Mouse (Mus musculus) spleen, adult 12 weeks (tissue): ENCODE data around the gene Gramd4.

Source experiments
- DNase-seq: peaks from one replicate; pipeline ENCODE4 v3.0.0; 2022; ENCODE audit warnings: low spot score

The Gramd4 gene

DNA sequence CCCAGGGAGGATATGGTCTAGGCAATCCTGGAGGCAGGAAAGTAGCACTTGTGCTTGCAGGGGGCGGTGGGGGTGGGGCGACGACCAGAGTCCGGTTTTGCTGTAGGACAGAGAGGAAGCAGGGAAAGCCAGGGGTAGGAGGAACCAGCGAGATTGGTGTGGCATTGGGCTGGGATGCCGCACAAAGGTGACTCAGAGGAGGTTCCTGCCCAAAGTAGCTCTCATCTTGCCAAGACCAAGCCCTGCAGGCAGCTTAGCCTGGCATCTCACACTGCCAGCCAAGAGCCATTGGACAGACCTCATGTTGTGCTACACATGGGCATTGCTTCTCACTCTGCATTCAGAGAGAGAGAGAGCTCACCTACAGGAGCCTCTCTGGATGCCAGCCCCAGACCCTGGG is at the start of gene Gramd4:
TSS of gene Gramd4 (plus strand) at position 283 of the 400 bp plus-strand sequence.
- DNase-seq, result no peak

DNA sequence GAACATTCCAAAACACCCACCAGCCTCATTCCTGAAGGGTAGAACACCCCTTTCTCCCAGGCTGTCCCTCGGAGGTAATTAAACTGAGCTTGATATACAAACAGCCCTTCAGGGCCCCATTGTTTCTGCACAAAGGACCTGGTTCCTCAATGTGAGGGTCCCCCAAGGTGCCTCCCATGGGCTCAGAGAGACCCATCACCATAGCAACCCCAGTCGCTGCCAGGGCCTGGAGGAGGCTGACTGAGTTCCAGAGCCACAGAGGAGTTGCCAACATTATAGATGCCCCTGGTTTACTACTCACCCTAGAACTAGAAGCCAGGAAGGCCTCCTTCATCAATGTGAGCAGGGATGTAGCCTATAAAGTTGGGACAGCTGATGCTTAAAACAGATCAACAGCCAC is 44.4 kb upstream of the Gramd4 start:
- no peak for DNase-seq

DNA sequence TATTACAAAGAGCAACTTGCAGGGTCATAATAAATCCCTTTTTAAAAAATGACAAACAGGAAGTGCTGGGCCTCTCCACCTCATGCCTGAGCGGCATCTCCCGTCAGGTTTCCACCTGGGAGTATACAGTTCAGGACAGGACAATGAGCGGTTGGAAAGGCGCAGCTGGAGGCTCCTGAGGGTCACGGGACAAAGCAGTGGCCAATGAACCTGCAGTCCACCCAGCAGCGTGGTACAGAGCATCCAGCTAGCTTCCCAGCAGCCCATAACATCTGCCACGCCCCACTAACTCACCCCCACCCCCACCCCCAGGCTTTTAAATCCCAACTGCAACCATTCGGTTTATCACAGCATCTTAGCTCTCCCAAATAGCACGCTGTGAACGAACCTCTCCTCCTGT is 43.8 kb upstream of the Gramd4 start:
- no peak for DNase-seq

DNA sequence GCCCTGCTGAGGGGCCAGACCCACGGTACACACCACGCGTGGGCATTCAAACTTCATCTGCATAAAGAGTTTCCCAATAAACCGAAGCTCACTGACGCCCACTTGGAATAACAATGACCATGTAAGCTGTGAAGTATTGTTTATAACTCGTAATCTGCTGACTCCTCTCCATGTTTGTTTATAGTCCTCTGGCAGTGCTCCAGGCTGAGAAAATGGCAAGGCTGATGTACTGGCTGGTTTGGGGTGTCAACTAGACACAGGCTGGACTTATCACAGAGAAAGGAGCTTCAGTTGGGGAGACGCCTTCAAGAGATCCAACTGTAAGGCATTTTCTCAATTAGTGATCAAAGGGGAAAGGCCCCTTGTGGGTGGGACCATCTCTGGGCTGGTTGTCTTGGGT is 42.5 kb upstream of the Gramd4 start:
- peak; percentile 47 for DNase-seq

DNA sequence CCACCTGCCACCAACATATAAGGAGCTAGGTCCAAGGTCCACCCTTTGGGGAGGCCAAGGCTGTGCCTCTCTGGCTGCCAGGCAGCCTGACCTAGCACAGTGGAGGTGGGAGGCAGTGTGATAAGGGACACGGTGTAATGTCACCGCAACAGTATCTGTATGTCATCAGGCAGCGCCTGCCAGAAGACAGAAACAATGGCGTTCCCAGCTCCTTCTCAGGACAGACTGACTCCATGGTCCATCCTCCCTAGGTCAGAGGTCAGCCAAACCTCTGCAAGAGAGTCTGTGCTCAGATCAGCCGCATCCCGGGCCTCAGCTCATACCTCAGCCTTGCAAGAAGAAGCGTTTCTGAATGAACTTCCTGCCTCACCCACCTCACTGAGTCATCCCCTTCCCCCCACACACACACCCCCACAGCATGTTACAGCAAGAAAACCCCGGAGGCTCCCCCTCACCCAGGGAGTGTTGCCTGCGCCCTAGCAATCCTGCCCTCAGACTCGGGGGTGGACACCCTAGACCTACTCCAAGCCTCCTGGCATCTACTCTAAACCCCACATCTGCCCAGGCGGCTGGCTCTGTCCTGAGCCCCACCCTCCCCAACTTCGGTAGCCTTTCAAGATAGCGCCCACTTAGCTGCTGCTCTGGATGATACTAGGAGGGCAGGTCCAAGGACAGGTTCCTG is 41.5 kb upstream of the Gramd4 start:
- DNase-seq, result peak; percentile 56

DNA sequence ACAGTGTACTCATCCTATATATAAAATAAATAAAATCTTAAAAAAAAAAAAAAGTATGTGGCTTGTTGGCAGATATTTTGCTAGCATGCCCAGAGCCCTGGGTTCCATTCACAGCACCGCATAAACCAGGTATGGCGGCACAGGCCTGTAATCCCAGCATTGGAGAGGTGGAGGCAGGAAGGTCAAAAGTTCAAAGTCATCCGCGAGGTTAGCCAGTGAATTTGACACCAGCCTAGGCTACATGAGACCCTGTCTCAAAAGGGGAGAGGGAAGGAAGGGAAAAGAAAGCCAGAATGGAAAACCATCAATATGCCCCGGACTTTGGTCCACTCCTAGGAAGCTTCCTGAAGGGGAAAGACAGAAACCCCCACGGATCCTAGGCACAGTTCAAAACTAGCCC is 40.2 kb upstream of the Gramd4 start:
- no peak for DNase-seq

DNA sequence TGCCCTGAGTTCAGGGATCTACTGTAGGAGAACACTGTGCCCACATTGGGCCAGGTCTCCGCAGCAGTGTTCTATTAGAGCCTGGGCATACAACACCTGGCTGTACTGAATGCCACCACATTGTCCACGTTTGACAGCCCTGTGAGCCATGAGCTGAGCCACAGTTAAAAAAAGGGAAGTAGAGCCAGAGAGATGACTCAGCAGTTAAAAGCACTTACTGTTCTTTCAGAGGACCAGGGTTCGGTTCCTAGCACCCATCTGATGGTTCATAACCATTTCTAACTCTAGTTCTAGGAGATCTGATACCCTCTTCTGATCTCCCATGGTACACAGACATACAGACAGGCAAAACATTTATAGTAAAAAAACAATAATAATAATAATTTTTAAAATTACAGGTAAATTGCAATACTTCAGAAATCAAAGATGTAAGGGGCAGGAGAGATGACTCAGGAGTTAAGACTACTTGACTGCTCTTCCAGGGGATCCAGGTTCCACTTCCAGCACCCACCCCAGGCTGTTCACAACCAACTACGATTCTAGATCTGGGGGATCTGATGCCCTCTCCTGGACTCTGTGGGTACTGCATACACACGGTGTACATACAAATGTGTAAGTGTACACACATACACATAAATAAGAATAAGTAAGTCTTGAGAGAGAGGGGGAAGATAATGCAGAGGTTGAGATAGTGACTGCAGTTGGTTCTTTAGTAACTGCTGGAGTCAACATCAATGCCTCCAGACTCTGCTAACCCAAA is 38.6 kb upstream of the Gramd4 start:
- no peak for DNase-seq

DNA sequence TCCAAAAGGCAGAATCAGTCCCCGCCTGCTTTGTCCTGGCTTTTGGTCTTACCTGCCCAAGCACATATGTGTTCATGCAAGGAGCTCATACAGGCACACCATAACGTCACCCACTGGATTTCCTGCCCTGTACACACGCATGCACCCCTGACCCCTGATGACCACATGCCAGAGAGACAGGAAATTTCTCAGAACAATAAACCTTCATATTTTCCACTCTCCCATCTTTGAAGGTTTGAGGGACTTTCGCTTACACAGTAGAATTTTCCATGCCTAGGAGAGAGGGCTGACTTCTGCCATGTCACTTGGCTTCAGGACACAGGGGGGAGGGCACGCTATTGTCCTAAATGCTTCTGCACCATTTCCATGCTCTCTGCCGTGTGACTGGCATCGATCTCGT is 37.5 kb upstream of the Gramd4 start:
- no peak for DNase-seq

DNA sequence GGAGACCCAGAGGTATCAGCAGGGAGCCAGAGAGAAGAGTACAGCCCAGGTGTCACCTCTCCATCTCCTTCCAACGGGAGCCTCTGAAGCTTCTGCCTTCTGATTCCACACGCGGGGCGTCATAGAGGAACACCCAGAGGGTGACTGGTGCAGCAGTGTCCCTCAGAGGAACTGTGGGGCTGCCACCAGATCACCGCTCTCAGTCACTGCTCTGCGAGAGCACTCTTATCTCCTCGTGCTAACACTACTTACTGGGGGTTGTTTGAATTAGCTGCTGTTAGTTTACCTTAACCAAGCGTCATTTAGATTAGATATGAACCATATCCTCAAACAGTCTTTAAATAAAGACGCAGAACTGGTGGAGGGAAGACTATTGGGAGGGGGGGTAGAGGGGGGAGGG is 36.2 kb upstream of the Gramd4 start:
- no peak for DNase-seq

DNA sequence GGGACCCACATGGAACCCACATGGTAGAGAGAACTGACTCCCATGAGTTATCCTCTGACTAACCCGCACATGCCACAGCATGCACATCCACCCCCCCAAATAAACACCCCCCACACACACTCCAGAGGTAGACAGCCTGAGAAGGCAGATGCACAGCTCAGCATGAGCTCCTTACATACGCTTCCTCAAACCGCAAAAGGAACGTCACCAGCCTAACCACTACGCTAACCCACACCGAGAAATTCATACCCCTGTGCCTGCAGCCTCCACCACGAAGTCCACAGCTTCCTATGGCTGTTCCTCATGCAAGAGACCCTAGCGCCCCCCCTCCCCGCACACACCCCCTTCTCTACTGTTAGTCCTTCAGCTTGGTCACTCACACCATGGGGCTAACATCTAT is 35.5 kb upstream of the Gramd4 start:
- no peak for DNase-seq

DNA sequence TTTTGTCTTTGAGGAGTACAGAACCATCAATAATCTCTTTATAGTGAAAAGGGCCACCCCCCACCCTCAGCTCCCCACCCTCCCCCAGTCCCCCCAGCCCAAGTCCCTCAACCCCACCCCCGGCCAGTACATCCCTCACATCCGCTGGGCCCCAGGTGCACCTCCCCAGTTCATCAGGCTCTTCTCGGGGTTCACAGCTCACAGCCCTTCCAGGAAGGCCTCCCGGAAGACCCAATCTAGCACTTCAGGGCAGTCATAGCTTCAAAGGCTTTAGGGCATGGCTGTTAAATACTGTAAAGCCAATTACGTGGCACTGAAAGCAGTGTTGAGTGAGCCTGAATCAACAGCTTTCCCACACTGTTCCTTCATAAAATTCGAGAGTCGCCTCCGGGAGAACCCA is 29.6 kb upstream of the Gramd4 start:
- no peak for DNase-seq

DNA sequence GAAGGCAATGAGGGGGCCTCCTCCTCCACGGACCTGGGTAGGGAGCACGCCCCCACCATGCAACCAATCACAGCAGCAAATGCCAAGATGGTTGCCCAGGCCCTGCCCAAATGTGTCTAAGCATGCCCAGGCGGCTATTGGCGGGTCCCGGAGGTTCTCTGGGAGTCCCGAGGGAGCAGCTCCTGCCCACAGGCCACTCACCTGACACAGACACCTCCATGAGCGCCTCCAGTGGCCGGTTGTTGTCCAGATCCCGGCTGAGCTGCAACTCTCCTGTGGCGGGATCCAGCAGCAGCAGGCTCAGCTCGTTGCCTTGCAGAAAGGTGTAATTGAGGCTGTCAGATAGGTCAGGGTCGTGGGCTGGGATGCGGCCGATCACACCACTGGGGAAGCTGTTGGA is 27.5 kb upstream of the Gramd4 start:
- DNase-seq, result no peak

DNA sequence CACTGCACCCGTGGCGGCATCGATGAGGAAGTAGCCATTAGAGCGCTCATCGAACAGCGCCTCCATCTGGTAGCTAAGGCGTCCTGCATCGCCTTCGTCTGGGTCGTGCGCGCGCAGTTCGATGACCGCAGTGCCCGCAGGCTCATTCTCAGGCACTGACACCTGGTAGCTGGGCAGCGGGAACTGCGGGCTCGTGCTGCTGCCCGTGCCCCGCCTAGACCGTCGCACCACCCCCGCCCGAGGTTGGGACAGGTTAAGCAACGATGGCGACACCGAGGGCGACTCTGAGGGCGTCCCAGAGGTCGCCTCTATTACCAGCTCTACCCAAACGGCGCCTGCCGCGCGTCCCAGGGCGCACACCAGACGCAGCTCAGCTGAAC is 24.7 kb upstream of the Gramd4 start:
- no peak for DNase-seq

DNA sequence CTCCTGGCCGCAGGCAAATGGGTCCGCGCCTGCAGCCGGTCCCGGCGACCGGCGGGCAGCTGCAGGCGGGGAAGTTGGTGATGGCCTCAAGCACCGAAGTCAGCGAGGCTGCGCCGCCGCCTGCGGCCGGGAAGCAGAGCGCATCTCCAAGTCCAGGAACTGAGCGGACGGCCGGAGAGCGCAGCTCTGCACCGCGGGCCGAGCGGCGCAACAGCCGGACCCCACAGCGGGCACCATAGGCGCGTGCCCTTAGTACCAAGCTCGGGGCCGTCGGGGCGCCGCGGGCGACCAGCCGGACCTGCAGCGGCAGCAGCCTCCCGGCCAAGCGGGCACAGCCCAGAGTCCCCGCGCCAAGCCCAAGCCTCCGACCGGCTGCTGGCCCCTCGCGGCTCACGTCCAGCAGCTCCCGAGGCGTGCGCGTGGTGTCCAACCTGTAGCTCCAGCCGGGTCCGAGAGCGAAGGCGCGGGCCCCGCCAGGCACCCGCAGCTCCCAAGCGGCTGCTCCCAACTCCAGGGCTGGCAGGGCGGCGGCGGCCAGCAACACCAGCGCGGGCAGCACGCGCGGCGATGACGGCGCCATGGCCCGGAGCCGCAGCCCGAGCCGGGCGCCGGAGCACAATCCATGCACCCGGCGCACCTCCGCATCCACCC is 24.2 kb upstream of the Gramd4 start, which contains the start of gene Celsr1:
TSS of gene Celsr1 (minus strand) at position 587 of the 651 bp plus-strand sequence.
- DNase-seq, result no peak

DNA sequence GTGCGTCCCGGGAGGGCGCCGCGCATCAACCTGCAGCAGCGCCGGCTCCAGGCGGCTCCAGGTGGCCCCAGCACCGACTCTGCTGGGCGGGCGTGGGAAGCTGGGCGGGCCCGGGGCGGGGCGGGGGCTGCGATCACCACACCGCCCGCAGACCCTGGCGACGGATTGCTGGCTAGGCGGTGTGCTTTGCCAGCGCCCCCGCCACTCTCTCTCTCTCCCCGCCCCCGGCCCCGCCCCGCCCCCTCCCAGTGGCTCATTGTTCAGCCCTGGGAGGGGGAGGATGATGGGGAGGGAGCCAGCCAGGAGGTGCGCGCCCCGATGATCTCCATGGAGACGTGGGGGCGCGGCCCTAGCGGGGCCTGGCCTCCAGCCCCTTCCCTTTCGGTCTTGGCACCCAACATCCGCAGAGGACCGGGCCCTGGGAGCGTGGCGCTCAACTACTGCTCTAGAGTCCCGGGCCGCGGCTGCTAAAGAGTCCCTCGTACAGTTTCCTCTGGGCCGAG is 23.4 kb upstream of the Gramd4 start:
- DNase-seq, result no peak

DNA sequence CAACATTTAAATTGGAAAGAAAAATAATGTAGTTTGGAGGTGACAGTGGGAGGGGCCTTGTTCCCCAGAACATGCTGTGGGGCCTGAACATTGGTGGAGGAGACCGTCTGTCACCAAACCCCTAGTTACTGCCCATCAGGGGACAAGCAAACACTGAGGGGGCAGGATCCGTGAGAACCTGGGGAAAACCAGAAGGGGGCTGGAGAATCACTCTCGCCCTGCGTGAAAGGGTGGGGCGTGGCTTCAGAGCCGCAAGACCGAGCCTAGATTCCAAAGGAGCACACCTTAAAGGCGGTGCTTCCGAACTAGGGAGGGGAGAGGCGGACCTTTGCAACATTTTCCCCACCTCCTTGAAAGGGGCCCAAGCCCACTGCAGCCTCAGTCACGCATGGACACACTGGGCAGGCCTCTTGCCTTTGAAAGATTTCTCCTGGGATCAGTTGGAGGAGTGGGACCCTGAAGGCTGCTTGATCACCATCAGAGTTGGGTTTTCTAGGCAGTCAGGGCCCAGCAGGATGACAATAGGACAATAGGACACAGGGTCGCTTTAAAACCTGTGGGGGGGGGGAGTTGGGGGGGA is 22.6 kb upstream of the Gramd4 start:
- DNase-seq, result no peak

DNA sequence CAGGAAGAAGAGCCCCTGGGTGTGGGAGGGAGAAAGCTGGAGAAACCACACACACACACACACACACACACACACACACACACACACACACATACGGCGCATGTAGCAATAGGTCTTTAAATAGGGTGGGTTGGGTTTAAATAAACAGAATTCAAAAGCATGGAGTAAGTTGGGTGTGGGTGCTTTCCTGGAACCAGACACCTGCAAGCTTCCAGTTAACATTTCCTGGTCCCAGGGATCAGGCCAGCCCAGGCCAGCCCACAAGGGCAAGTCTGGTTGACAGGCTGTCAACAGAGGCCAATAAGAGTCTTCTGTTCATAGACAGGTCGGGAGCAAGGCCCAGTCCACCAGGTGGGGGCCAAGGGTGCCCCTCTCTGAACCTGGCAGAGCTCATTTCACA is 21.6 kb upstream of the Gramd4 start:
- DNase-seq, result no peak

DNA sequence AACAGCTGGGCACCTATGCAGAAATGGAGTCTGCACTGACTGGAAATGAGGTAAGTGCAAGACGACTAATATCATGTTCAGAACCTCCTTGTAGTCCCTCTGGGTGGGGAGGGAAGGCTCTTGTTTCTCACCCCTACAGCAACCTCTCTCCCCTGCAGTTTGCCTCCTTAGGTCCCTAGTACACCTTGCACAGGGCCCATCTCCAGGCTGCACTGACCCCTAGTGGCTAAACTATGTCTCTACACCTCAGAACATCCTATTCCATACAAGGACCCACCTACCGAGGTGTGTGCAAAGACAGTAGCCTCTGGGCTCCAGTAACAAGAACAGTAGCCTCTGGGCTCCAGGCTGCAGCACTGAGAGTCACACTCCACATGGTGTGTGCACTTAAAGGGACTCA is 18.7 kb upstream of the Gramd4 start:
- DNase-seq, result peak; percentile 66

DNA sequence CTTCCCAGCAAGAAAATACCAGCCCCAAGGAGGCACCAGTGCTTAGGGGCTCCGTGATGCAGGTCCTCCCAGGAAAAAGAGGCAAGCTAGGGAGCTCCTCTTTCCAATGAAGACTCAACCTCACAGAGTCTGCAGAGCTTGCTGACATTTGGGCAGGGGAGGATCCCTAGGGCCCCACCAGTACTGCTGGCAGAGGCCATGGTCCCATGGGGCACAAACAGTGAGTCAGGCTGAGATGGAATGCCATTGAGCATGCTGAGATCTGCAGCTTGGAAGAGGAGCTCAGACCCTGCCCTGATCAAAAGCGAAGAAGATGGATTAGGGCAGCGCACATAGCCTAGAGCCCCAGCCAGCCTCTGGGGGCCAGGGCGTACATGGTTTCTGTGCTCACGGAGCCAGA is 16.1 kb upstream of the Gramd4 start:
- no peak for DNase-seq

DNA sequence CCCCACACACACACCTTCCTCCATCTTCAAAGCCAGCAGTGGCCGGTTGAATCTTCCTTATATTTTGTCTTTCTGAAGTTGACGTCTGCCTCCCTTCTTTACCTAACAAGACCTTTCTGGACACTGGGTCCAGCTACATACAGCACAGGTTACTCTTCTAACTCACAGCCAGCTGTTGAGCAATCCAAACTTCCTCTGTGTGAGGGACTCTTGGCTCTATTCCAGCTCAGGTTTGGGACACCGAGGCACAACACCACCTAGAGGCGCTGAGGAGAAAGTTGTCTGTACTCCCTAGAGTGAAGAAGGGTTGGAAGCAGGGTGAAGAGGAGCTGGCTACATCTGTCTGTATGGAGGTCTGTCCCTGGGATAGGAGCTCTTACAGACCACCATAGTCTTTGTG is 15.1 kb upstream of the Gramd4 start:
- DNase-seq, result no peak

DNA sequence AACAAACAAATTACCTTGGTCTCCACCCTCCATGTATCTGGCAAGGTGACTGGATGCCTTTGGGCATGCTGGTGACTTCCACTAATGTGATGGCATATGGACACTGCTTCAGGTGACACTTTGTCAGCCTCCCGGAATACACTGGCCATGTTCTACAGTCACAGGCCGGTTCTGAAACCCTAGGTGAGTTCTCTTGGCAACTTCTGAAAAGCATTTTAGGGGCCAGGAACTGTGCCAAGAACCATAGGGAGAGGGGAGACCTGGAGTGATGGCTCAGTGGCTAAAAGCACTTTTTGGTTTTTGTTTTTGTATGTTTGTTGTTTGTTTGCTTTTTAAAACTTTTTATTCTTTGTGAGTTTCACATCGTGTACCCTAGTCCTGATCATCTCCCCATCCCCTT is 8.0 kb upstream of the Gramd4 start:
- no peak for DNase-seq

DNA sequence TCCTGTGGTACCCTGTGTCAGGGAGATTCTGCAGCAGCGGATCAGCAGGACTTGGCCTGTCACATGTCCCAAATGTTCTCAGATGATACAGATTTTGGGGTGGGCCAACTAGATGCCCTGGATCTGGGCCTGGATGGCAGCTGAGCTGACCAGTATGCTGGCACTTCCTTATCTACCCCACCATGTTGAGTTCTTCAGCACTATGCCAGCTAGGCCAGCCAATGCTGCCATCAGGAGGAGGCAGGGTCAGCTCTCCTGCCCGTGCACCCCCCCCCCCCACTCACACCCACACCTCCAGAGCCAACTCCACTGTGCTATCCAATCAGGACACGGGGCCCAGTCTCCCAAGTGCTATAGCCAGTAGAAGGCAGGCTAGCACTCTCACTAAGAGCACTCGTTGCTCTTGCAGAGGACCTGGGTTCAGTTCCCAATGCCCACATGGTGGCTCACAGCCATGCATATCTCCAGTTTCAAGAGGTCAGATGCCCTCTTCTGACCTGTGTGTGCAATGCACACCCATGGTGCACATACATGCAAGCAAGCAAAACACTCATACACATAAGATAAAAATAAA is 7.2 kb upstream of the Gramd4 start:
- no peak for DNase-seq
